Mouse (Mus musculus) E14TG2a.4 (cell line): ENCODE data around the gene Gm20696.

Experiments
- CTCF ChIP-seq: conservative IDR thresholded peaks from 2 replicates; pipeline ENCODE4 v1.5.1; 2014; ENCODE audit warnings: low read length
- NANOG ChIP-seq: IDR thresholded peaks from 2 replicates; pipeline ENCODE4 v1.6.1; 2014; ENCODE audit warnings: borderline replicate concordance, low read length, mixed read lengths

DNA sequence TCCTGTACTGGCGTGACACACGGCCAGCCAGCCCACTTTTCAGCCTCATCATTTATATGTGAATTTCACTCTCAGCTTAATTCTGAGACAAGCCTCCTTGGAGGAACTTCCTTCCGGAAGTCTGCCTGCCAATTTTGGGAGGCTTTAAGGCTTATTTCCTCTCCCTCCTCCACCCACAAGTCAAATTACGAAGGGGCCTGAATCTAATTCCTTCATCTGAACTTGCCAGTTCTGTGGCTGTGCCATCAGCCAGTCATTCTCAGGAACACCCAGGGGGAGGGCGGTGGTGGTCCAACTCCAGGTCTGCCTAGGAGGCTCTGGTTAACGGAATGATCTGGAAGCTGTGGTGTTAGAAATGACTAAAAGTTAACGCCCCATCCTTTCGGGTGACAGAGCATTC is 65.7 kb downstream of the Gm20696 start:
- TF ChIP-seq CTCF (no peak), NANOG (no peak)
